Mouse (Mus musculus) cerebellum, adult 9-10 months (tissue): ENCODE measurements around the gene Defb39.

Experiments used
- DNase-seq: peaks from one replicate; pipeline ENCODE4 v3.0.0; 2022

Defb39 gene

GRCm38 (mm10) chr8:19064710-19065109 is at the start of gene Defb39:
Defb39 (minus strand) TSS chr8:19064810.
- no peak for DNase-seq

GRCm38 (mm10) chr8:19066013-19066412 is 1.4 kb upstream of the Defb39 start:
- DNase-seq, result no peak

GRCm38 (mm10) chr8:19062891-19063290 is 1.7 kb downstream of the Defb39 start:
- no peak for DNase-seq

- DNase-seq, result no peak
These were observed 19.4 kb downstream of the Defb39 start for GRCm38 (mm10) chr8:19045242-19045641.

- DNase-seq, result no peak
These were observed 38.1 kb downstream of the Defb39 start, which contains the start of gene Defb38 for GRCm38 (mm10) chr8:19026466-19026865. Defb38 (minus strand) TSS chr8:19026566.
